In the genomic region with DNA sequence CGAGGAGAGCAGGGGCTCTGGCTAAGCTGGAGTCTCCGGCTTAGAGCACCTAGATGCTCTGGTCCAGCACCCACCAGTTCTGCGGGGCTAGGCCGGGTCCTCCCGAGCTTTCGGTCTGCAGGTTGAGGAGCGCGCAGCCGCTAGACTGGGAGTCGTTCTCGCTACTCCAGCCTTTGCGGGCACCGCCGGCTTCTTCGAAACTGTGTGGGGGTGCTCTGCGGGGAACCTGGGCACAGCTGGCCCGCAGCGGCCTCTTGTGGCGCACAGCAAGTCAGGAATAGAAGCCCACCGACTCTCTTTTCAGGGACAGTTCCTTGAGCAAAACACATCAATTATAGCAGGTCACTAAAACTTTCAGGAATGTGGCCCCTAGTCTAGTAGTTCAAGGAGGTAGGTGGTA, we compare ENCODE assay signal across 8 mouse cellular contexts. TPM values are rescaled to one million over a fixed set of nuclear protein-coding genes. Genes with fewer than 3 reads are reported as not detected.
DNase-seq lines count a peak whose midpoint lies in the region; ATAC-seq and TF ChIP-seq lines count a peak whose summit lies in the region.

No protein-coding gene starts in this region.

- peaks cover 6% of the 10 kb centered on the region; the same call in 1 of the 2 replicates for H3K4me1 ChIP-seq in lung, embryonic 14.5 days (ENCODE audit: insufficient read depth)
- peaks cover 24% of the 10 kb centered on the region for H3K4me1 ChIP-seq in hindbrain, embryonic 12.5 days
- peaks cover 16% of the 10 kb centered on the region for H3K4me1 ChIP-seq in liver, embryonic 16.5 days (ENCODE audit: control insufficient read depth, low read depth, low read length)
- peaks cover 4% of the 10 kb centered on the region; the same call in 1 of the 2 replicates for H3K4me1 ChIP-seq in stomach, postnatal 0 days (replicated peaks; ENCODE audit: control insufficient read depth, insufficient read depth)

- peaks cover 64% of the 10 kb centered on the region for H3K27me3 ChIP-seq in lung, embryonic 14.5 days (ENCODE audit: insufficient read depth, low read length)
- peaks cover 81% of the 10 kb centered on the region for H3K27me3 ChIP-seq in hindbrain, embryonic 12.5 days
- peaks cover 66% of the 10 kb centered on the region for H3K27me3 ChIP-seq in liver, embryonic 16.5 days (ENCODE audit: control insufficient read depth, insufficient read depth, low read depth, low read length)
- no peaks in the 10 kb centered on the region for H3K27me3 ChIP-seq in stomach, postnatal 0 days (ENCODE audit: control insufficient read depth, insufficient read depth, low read length)

- WGBS in lung, embryonic 14.5 days = 1% methylated on average over 20 of the region's 20 CpGs
- WGBS in hindbrain, embryonic 12.5 days = under 1% methylated on average over 20 of the region's 20 CpGs
- WGBS in liver, embryonic 16.5 days (ENCODE audit: insufficient replicate concordance) = 1% methylated on average over 20 of the region's 20 CpGs
- under 1% methylated on average over 20 of the region's 20 CpGs for WGBS in stomach, postnatal 0 days

- no peaks in the 10 kb centered on the region for H3K9me3 ChIP-seq in lung, embryonic 14.5 days (ENCODE audit: low read depth, low read length)
- H3K9me3 ChIP-seq in hindbrain, embryonic 12.5 days (replicated peaks) = no peaks in the 10 kb centered on the region
- no peaks in the 10 kb centered on the region for H3K9me3 ChIP-seq in liver, embryonic 16.5 days (replicated peaks; ENCODE audit: control insufficient read depth, low read length)
- H3K9me3 ChIP-seq in stomach, postnatal 0 days (ENCODE audit: control insufficient read depth, low read length) = no peaks in the 10 kb centered on the region

- no peak overlapping the region for H3K27ac ChIP-seq in lung, embryonic 14.5 days (ENCODE audit: low read depth)
- no peak overlapping the region for H3K27ac ChIP-seq in hindbrain, embryonic 12.5 days
- H3K27ac ChIP-seq in liver, embryonic 16.5 days (ENCODE audit: low read length) = no peak overlapping the region
- H3K27ac ChIP-seq in stomach, postnatal 0 days (replicated peaks) = no peak overlapping the region

- TF ChIP-seq EP300 in stomach, postnatal 0 days (optimal IDR thresholded peaks at IDR 0.05) = no peak

- peak; percentile 71 for DNase-seq in lung, embryonic 14.5 days
- DNase-seq in lung, adult 18-20 months = no peak
- DNase-seq in embryo, embryonic 10 days (ENCODE audit: low spot score) = peak; percentile 69
- DNase-seq in stomach, postnatal 0 days (ENCODE audit: low spot score) = peak; percentile 56
- DNase-seq in left cerebral cortex, adult 8-10 months (ENCODE audit: low spot score in 2 of 2) = no peak
- no peak for DNase-seq in cerebellum, postnatal 14 days

- H3K36me3 ChIP-seq in lung, embryonic 14.5 days (ENCODE audit: insufficient read depth) = no peaks in the 10 kb centered on the region
- H3K36me3 ChIP-seq in hindbrain, embryonic 12.5 days = no peaks in the 10 kb centered on the region
- H3K36me3 ChIP-seq in liver, embryonic 16.5 days (ENCODE audit: control insufficient read depth, insufficient read depth) = no peaks in the 10 kb centered on the region
- no peaks in the 10 kb centered on the region for H3K36me3 ChIP-seq in stomach, postnatal 0 days (ENCODE audit: control insufficient read depth, insufficient read depth, low read length)

- no peak overlapping the region for H3K9ac ChIP-seq in lung, embryonic 14.5 days
- H3K9ac ChIP-seq in hindbrain, embryonic 12.5 days = no peak overlapping the region; the same call in 1 of the 2 replicates
- H3K9ac ChIP-seq in liver, embryonic 16.5 days (ENCODE audit: low read depth, low read length) = no peak overlapping the region
- 0 out of 2 replicates have a peak overlapping the region, but pooled peaks have one; percentile 27 for H3K9ac ChIP-seq in stomach, postnatal 0 days (ENCODE audit: low read length)

- peak; percentile 61; the same call in 1 of the 2 replicates for TF ChIP-seq CTCF in lung, embryonic 14.5 days (IDR thresholded peaks at IDR 0.05; ENCODE audit: low read depth)
- TF ChIP-seq CTCF in stomach, postnatal 0 days (IDR thresholded peaks at IDR 0.05; ENCODE audit: low read depth) = peak; percentile 70

- no peak for ATAC-seq in lung, embryonic 14.5 days (ENCODE audit: insufficient read depth)
- ATAC-seq in hindbrain, embryonic 12.5 days (ENCODE audit: low FRiP score) = 0 out of 2 replicates have a peak, but pooled peaks have one; percentile 37
- no peak for ATAC-seq in liver, embryonic 16.5 days (ENCODE audit: low read depth)
- ATAC-seq in stomach, postnatal 0 days (ENCODE audit: low FRiP score, low TSS enrichment) = no peak

- H3K4me3 ChIP-seq in lung, embryonic 14.5 days (ENCODE audit: low read depth, low read length) = peak overlapping the region; percentile 28; the same call in 1 of the 2 replicates
- peak overlapping the region; percentile 34 for H3K4me3 ChIP-seq in hindbrain, embryonic 12.5 days
- no peak overlapping the region; the same call in 1 of the 2 replicates for H3K4me3 ChIP-seq in liver, embryonic 16.5 days (ENCODE audit: low read depth, low read length)
- H3K4me3 ChIP-seq in stomach, postnatal 0 days (ENCODE audit: low read depth, low read length) = peak overlapping the region; percentile 29

- H3K4me2 ChIP-seq in lung, embryonic 14.5 days = peak overlapping the region; percentile 63
- peak overlapping the region; percentile 55 for H3K4me2 ChIP-seq in hindbrain, embryonic 12.5 days (replicated peaks)
- 0 out of 2 replicates have a peak overlapping the region, but pooled peaks have one; percentile 3 for H3K4me2 ChIP-seq in liver, embryonic 16.5 days (ENCODE audit: low read depth, low read length)
- H3K4me2 ChIP-seq in stomach, postnatal 0 days (replicated peaks; ENCODE audit: low read depth) = peak overlapping the region; percentile 53

RNA-seq across cellular contexts. Expression of gene Ppm1j, which starts 3.5 kb away (rescaled TPM):
- polyA plus RNA-seq in lung, embryonic 14.5 days (2014; fragmentation: Nextera tagmentation; extraction: Ambion mirVana) = 2.7 and 3.7 TPM in 2 replicates
- 1.4 and 2.0 TPM in 2 replicates for polyA plus RNA-seq in hindbrain, embryonic 12.5 days (2016; fragmentation: Nextera tagmentation; extraction: Ambion mirVana)
- polyA plus RNA-seq in liver, embryonic 16.5 days (2015; fragmentation: Nextera tagmentation; extraction: Ambion mirVana) = 0.23 and 0.27 TPM in 2 replicates
- polyA plus RNA-seq in stomach, postnatal 0 days (2015; fragmentation: Nextera tagmentation; extraction: Ambion mirVana) = 2.4 and 2.8 TPM in 2 replicates
- total RNA-seq in left cerebral cortex, adult 8-10 months (2022) = 1 to 10 TPM in 3 of 4 experiments, under 1 TPM in 1; 0.70 to 1.3 (median 1.1) TPM

RNA-seq across cellular contexts. Expression of gene Fam19a3, which starts 4.3 kb away (rescaled TPM):
- polyA plus RNA-seq in lung, embryonic 14.5 days (2014; fragmentation: Nextera tagmentation; extraction: Ambion mirVana) = 0.07 TPM in 1 of 2 replicates, not detected in the other
- 0.06 TPM in 1 of 2 replicates, not detected in the other for polyA plus RNA-seq in hindbrain, embryonic 12.5 days (2016; fragmentation: Nextera tagmentation; extraction: Ambion mirVana)
- 0.04 TPM in 1 of 2 replicates, not detected in the other for polyA plus RNA-seq in liver, embryonic 16.5 days (2015; fragmentation: Nextera tagmentation; extraction: Ambion mirVana)
- 0.17 TPM in 1 of 2 replicates, not detected in the other for polyA plus RNA-seq in stomach, postnatal 0 days (2015; fragmentation: Nextera tagmentation; extraction: Ambion mirVana)
- under 1 TPM; 0.08 to 0.49 (median 0.23) TPM for total RNA-seq in left cerebral cortex, adult 8-10 months (2022)

RNA-seq across cellular contexts. Expression of gene Rhoc, which starts 10.8 kb away (rescaled TPM):
- polyA plus RNA-seq in lung, embryonic 14.5 days (2014; fragmentation: Nextera tagmentation; extraction: Ambion mirVana) = 142 and 145 TPM in 2 replicates
- 112 and 121 TPM in 2 replicates for polyA plus RNA-seq in hindbrain, embryonic 12.5 days (2016; fragmentation: Nextera tagmentation; extraction: Ambion mirVana)
- 20.3 and 21.9 TPM in 2 replicates for polyA plus RNA-seq in liver, embryonic 16.5 days (2015; fragmentation: Nextera tagmentation; extraction: Ambion mirVana)
- polyA plus RNA-seq in stomach, postnatal 0 days (2015; fragmentation: Nextera tagmentation; extraction: Ambion mirVana) = 126 and 130 TPM in 2 replicates
- total RNA-seq in left cerebral cortex, adult 8-10 months (2022) = 10 to 100 TPM; 27.8 to 37.9 (median 30.3) TPM

RNA-seq across cellular contexts. Expression of gene Mov10, which starts 41.0 kb away (rescaled TPM):
- 51.0 and 53.9 TPM in 2 replicates for polyA plus RNA-seq in lung, embryonic 14.5 days (2014; fragmentation: Nextera tagmentation; extraction: Ambion mirVana)
- polyA plus RNA-seq in hindbrain, embryonic 12.5 days (2016; fragmentation: Nextera tagmentation; extraction: Ambion mirVana) = 27.1 and 38.0 TPM in 2 replicates
- polyA plus RNA-seq in liver, embryonic 16.5 days (2015; fragmentation: Nextera tagmentation; extraction: Ambion mirVana) = 33.8 and 36.2 TPM in 2 replicates
- polyA plus RNA-seq in stomach, postnatal 0 days (2015; fragmentation: Nextera tagmentation; extraction: Ambion mirVana) = 28.1 and 30.4 TPM in 2 replicates
- total RNA-seq in left cerebral cortex, adult 8-10 months (2022) = 10 to 100 TPM in 2 of 4 experiments, 1 to 10 TPM in 2; 8.4 to 12.5 (median 9.4) TPM

Comparison
In these comparisons a context has a peak if more than half of its experiments do, and no peak if none do; other contexts are left out.
1. DNase-seq: peak in lung, embryonic 14.5 days (single experiment), embryo, embryonic 10 days (single experiment) and stomach, postnatal 0 days (single experiment); none in lung, adult 18-20 months (0 of 2), left cerebral cortex, adult 8-10 months (0 of 2) and cerebellum, postnatal 14 days (0 of 2).
2. H3K4me2 ChIP-seq: peak in every context shown above with its lines; median percentile 63 in lung, embryonic 14.5 days; 55 in hindbrain, embryonic 12.5 days; 53 in stomach, postnatal 0 days; 3 in liver, embryonic 16.5 days.